Mouse (Mus musculus) limb, embryonic 11.5 days (tissue): Measurements from ENCODE around the gene Trpv4. TPM values are rescaled to one million over a fixed set of nuclear protein-coding genes. Genes with fewer than 3 reads are reported as not detected.

Experiments used
- ATAC-seq: fragments of 200-750 bp; cut with Nextera tagmentation; 2 replicates; pipeline ENCODE4 v1.8.0; 2017; ENCODE audit warnings: low read depth; ENCODE audit not compliant: insufficient number of reproducible peaks, low FRiP score, low TSS enrichment
- DNase-seq: peaks from one replicate; pipeline ENCODE4 v3.0.0-alpha.2; 2015; ENCODE audit warnings: low spot score
- H3K27ac ChIP-seq: fragments of 300-500 bp; sonication (generic); replicated peaks from 2 replicates; pipeline ENCODE4 v1.5.1; 2014; ENCODE audit warnings: low read depth, mild to moderate bottlenecking, low read length
- H3K27me3 ChIP-seq: fragments of 300-500 bp; sonication (generic); 2 replicates; pipeline ENCODE4 v1.6.1; 2014; ENCODE audit warnings: mild to moderate bottlenecking, low read length, mixed read lengths; ENCODE audit not compliant: control insufficient read depth, insufficient read depth
- H3K36me3 ChIP-seq: fragments of 300-500 bp; sonication (generic); 2 replicates; pipeline ENCODE4 v1.6.1; 2014; ENCODE audit warnings: mild to moderate bottlenecking, low read length, moderate library complexity, mixed read lengths; ENCODE audit not compliant: control insufficient read depth, insufficient read depth
- H3K4me1 ChIP-seq: fragments of 300-500 bp; sonication (generic); 2 replicates; pipeline ENCODE4 v1.6.1; 2014; ENCODE audit warnings: low read length, mixed read lengths; ENCODE audit not compliant: control insufficient read depth, insufficient read depth
- H3K4me2 ChIP-seq: fragments of 300-500 bp; sonication (generic); 2 replicates; pipeline ENCODE4 v1.6.1; 2014; ENCODE audit warnings: low read depth, mild to moderate bottlenecking, moderate library complexity; ENCODE audit not compliant: severe bottlenecking
- H3K4me3 ChIP-seq: fragments of 300-500 bp; sonication (generic); 2 replicates; pipeline ENCODE4 v1.5.1; 2014; ENCODE audit warnings: low read depth, low read length
- H3K9ac ChIP-seq: fragments of 300-500 bp; sonication (generic); 2 replicates; pipeline ENCODE4 v1.6.1; 2014; ENCODE audit warnings: mild to moderate bottlenecking, low read length
- H3K9me3 ChIP-seq: fragments of 300-500 bp; sonication (generic); 2 replicates; pipeline ENCODE4 v1.6.1; 2016; ENCODE audit warnings: low read length; ENCODE audit not compliant: control insufficient read depth
- WGBS: fragments of 180-500 bp; shearing (Covaris S2); extraction: QIAGEN DNeasy Blood & Tissue Kit; methylation state at CpG from one replicate; pipeline ENCODE4 v1.1.7; 2014; 5-methylcytosine and 5-hydroxymethylcytosine counted together
- polyA plus RNA-seq: library from polyadenylated mRNA; unstranded; fragments of >200 nt; fragmentation: Nextera tagmentation; extraction: Ambion mirVana; gene quantifications from 2 replicates; pipeline ENCODE4 v1.2.1, GENCODE M21; 2014

Gene Trpv4
- polyA plus RNA-seq, 1 experiment from 2014 or later: 0.53 TPM

- Histone ChIP-seq H3K4me2 (peak within 1 kb of the TSS; percentile 94), H3K4me3 (peak within 1 kb of the TSS; percentile 71), H3K36me3 (no peaks in the 10 kb centered on the region), H3K27me3 (no peaks in the 10 kb centered on the region), H3K27ac (no peak within 1 kb of the TSS), H3K9me3 (no peaks in the 10 kb centered on the region), H3K9ac (peak within 1 kb of the TSS; percentile 78), H3K4me1 (peaks cover 9% of the 10 kb centered on the region)
- WGBS: 4% methylated on average over 70 of the region's 75 CpGs
- peak; percentile 92 for DNase-seq
- ATAC-seq: peak; percentile 90
Measured at GRCm38 (mm10) chr5:114690633-114691567, 32.7 kb upstream of the Trpv4 start, which contains the start of gene Gltp. Gene Gltp (minus strand): TSS chr5:114690984.

DNA sequence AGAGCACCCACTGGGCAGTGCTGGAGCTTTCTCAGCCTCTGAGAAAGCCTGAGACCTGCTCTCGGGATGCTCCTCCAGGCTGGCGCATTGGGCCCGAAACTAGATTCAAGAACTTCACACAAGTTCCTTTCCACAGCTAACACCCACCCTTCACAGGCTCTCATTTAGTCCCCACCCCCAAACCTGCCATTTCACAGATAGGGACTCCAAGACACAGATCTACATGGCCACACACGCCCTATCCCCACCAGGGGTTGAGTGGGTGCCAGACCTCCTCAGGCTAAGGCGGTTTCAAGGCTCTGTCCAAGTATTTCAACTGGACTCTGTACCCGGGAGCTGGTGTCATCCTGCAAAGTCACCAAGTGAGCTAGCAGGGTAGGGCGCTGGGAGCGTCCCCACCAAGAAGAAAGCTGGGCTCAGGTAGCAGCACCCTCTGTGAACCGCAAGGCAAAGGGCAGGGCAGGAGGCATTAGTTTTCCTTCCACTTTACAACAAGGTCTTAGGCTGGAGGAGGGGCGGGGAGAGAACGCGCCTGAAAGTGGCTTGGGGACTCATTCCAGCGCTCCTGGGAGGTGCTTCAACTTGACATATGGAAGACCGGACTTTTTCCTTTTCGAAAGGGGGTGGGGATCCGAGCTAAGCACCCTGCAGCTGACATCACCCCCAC lies 31.6 kb upstream of the Trpv4 start:
- H3K9me3 ChIP-seq: no peaks in the 10 kb centered on the region
- WGBS: 20% methylated on average over 16 of the region's 16 CpGs
- peak overlapping the region; percentile 71 for H3K4me3 ChIP-seq
- DNase-seq (peak; percentile 42), ATAC-seq (no peak)
- H3K4me2 ChIP-seq: peak overlapping the region; percentile 94
- H3K27me3 ChIP-seq: no peaks in the 10 kb centered on the region
- H3K4me1 ChIP-seq: peaks cover 9% of the 10 kb centered on the region
- H3K36me3 ChIP-seq: no peaks in the 10 kb centered on the region
- no peak overlapping the region for H3K27ac ChIP-seq
- peak overlapping the region; percentile 78 for H3K9ac ChIP-seq

- H3K27ac ChIP-seq: no peak overlapping the region
- H3K36me3 ChIP-seq: no peaks in the 10 kb centered on the region
- 88% methylated on average over 13 of the region's 13 CpGs for WGBS
- H3K4me2 ChIP-seq: no peak overlapping the region
- no peak overlapping the region for H3K4me3 ChIP-seq
- DNase-seq: no peak
- H3K9me3 ChIP-seq: no peaks in the 10 kb centered on the region
- peaks cover 9% of the 10 kb centered on the region for H3K4me1 ChIP-seq
- no peak for ATAC-seq
- no peak overlapping the region for H3K9ac ChIP-seq
- H3K27me3 ChIP-seq: no peaks in the 10 kb centered on the region
Measured at GRCm38 (mm10) chr5:114688703-114689102, 30.5 kb upstream of the Trpv4 start.

- H3K9ac ChIP-seq: no peak overlapping the region
- H3K27me3 ChIP-seq: no peaks in the 10 kb centered on the region
- no peak for ATAC-seq
- no peak for DNase-seq
- H3K4me1 ChIP-seq: peaks cover 9% of the 10 kb centered on the region
- H3K9me3 ChIP-seq: no peaks in the 10 kb centered on the region
- H3K4me3 ChIP-seq: no peak overlapping the region
- H3K4me2 ChIP-seq: no peak overlapping the region
- no peaks in the 10 kb centered on the region for H3K36me3 ChIP-seq
- no peak overlapping the region for H3K27ac ChIP-seq
Measured at GRCm38 (mm10) chr5:114687901-114688300, 29.7 kb upstream of the Trpv4 start.

DNA sequence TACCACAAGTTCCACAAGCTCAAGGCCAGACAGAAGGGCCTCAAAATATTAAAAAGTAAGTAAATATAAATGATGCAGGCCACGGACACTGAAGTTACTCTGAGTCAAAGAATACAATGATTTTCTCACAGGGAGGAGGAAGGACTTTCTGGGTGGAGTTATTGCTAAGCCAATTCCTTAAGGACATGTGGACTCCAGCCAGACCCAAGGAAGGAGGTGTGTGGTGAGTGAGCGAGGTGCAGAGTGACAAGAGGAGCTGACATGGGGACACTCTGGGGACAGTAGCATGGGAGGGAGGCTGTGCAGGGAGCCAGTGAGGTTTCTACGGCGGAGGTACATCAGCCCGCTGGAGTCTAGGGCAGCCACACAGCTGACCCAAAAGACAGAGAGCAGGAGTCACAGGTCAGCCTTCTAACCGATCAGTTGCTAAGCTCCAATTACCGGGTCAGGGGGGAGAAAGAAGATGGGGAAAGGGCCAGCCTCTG lies 28.5 kb upstream of the Trpv4 start:
- no peak overlapping the region for H3K4me3 ChIP-seq
- no peak overlapping the region for H3K27ac ChIP-seq
- H3K36me3 ChIP-seq: no peaks in the 10 kb centered on the region
- no peaks in the 10 kb centered on the region for H3K27me3 ChIP-seq
- H3K4me1 ChIP-seq: peaks cover 9% of the 10 kb centered on the region
- H3K9ac ChIP-seq: no peak overlapping the region
- ATAC-seq (no peak), DNase-seq (no peak)
- WGBS: 52% methylated on average over 7 of the region's 7 CpGs
- no peaks in the 10 kb centered on the region for H3K9me3 ChIP-seq
- no peak overlapping the region for H3K4me2 ChIP-seq

DNA sequence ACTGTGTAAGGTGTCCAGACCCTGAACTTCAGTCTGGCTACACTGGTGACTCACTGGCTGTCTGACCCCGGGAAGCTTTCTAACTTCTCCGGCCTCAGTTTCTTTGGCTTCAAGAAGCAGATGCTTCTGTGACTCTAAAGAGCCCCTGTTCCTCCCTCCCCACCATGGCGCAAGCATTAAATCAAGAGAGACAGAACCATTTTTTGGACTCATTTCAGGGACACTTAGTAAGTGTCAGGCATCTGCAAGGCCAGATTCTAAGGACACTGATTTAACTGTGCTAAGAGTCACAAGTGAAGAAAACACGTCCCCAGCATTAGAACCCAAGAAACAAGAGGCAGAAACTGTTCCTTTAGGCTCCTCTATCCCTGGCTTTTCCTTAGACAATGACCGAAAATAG lies 27.8 kb upstream of the Trpv4 start:
- H3K36me3 ChIP-seq: no peaks in the 10 kb centered on the region
- WGBS: 91% methylated on average over 5 of the region's 5 CpGs
- no peak overlapping the region for H3K4me2 ChIP-seq
- DNase-seq (no peak), ATAC-seq (no peak)
- H3K9ac ChIP-seq: no peak overlapping the region
- no peaks in the 10 kb centered on the region for H3K9me3 ChIP-seq
- no peak overlapping the region for H3K4me3 ChIP-seq
- H3K27ac ChIP-seq: no peak overlapping the region
- H3K4me1 ChIP-seq: peaks cover 15% of the 10 kb centered on the region
- no peaks in the 10 kb centered on the region for H3K27me3 ChIP-seq

GRCm38 (mm10) chr5:114681717-114682116 lies 23.5 kb upstream of the Trpv4 start:
- ATAC-seq (no peak), DNase-seq (no peak)
- Histone ChIP-seq H3K27ac (no peak overlapping the region), H3K9ac (0 out of 2 replicates have a peak overlapping the region, but pooled peaks have one; percentile 3), H3K4me2 (no peak overlapping the region), H3K36me3 (no peaks in the 10 kb centered on the region), H3K4me1 (peaks cover 11% of the 10 kb centered on the region), H3K9me3 (no peaks in the 10 kb centered on the region), H3K27me3 (no peaks in the 10 kb centered on the region), H3K4me3 (no peak overlapping the region)
- 79% methylated on average over 8 of the region's 8 CpGs for WGBS

GRCm38 (mm10) chr5:114680676-114681285 lies 22.6 kb upstream of the Trpv4 start:
- peak; percentile 31 for DNase-seq
- 62% methylated on average over 19 of the region's 19 CpGs for WGBS

More at GRCm38 (mm10) chr5:114680676-114681285, 22.6 kb upstream of the Trpv4 start:
- Histone ChIP-seq H3K9ac (no peak overlapping the region), H3K4me1 (peaks cover 11% of the 10 kb centered on the region), H3K4me2 (no peak overlapping the region), H3K27me3 (no peaks in the 10 kb centered on the region), H3K9me3 (no peaks in the 10 kb centered on the region), H3K4me3 (no peak overlapping the region), H3K27ac (peak overlapping the region; percentile 42; the same call in 1 of the 2 replicates), H3K36me3 (peaks cover 2% of the 10 kb centered on the region; the same call in 1 of the 2 replicates)
- ATAC-seq: no peak
